Mouse (Mus musculus) testis, postnatal 10 days (tissue): ENCODE results near the gene Dennd4b.
"Not testable (repeated sequence)": the region's sequence is repeated elsewhere in the genome, so short reads cannot be mapped to it uniquely, and the experiment has no call there.

ENCODE experiments used
- DNase-seq: peaks from one replicate; pipeline ENCODE4 v3.0.0; 2021; ENCODE audit warnings: low spot score

Gene Dennd4b

DNA sequence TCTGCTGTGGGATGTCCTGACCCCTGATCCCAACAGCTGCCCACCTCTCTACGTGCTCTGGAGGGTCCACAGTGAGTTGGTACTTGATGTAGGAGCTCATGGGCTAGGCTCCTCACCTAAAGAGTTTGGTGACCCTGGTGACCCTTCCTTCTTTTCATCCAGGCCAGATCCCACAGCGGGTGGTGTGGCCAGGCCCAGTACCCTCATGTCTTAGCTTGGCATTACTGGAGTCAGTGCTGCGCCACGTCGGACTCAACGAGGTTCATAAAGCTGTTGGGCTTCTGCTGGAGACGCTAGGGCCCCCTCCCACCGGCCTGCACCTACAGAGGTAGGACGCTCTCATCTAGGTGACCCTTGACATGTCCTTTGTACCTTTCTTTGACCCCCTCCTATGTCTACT lies 14.2 kb downstream of the Dennd4b start:
- no peak for DNase-seq

DNA sequence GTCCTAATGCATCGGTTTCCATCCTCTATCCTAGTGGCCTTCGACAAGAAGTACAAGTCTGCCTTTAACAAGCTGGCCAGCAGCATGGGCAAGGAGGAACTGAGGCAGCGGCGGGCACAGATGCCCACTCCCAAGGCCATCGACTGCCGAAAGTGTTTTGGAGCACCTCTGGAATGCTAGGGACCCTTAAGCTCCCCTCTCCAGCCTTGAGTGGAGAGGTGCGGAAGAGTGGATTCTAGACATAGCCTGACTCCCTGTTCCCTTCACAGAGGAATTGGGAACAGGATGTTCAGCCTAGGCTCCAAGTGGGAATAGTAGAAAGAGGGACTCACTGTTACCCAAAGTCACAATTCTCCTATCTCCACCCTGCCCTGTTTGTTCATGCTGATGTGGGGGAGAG lies 14.8 kb downstream of the Dennd4b start:
- no peak for DNase-seq

DNA sequence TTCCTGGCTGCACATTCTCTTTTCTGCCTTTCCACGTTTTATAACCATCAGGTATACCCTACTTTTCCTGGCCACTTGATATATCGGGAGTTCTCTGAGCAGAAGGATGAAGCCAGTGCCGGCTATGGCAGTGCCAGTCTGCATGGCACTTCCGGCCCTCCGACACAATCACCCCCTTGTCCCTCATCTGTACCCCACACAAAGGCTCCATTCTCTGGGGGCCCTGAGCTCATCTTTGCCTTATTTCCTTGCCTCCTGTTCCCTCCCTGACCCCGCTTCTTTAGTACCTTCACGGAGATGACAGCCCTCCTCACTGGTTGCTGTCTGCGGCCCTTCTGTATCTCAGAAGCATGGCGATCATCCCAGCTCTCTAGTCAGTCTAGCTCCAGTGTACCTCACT lies 15.7 kb downstream of the Dennd4b start:
- DNase-seq: no peak

DNA sequence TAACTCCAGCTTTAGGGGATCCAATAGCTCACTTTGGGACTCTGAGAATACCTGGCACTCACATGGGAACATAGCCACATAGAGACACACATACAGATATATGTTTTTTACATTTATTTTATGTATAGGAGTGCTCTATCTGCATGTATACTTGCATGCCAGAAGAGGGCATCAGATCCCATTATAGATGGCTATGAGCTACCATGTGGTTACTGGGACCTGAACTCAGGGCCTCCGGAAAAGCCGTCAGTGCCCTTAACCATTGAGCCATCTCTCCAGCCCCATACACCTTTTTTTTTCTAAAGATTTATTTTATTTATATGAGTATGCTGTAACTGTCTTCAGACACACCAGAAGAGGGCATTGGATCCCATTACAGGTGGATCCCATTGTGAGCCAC lies 19.2 kb downstream of the Dennd4b start:
- DNase-seq: no peak

DNA sequence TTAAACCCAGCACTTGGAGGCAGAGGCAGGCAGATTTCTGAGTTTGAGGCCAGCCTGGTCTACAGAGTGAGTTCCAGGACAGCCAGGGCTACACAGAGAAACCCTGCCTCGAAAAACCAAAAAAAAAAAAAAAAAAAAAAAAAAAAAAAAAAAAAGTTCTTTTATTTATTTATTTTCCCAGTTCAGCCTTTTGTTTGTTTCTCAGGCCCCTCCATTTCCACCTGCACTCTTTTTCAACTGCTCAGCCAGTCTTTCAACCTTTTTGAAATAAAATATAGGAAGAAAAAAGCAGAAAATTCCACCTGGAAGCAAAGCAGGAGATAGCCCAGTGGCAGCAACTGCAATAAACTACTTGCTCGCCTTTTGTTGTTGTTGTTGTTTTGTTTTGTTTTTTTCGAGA lies 24.4 kb downstream of the Dennd4b start:
- DNase-seq: not testable (repeated sequence)

DNA sequence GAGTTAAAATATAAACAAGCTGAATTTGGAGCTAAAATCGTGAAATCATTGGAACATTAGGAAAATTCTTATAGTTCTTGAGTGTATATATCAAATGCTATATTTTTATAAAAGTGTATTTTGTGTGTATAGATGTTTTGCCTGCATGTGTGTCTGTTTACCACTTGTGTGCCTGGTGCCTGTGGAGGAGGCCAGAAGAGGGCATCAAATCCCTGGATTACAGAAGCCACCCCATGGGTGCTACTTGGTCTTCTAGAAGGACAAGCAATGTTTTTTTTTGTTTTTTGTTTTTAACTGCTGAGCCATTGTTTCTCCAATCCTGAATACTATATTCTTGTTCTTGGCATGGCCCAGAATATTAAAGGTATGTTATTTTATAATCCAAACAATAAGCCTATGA lies 25.6 kb downstream of the Dennd4b start:
- DNase-seq: no peak

DNA sequence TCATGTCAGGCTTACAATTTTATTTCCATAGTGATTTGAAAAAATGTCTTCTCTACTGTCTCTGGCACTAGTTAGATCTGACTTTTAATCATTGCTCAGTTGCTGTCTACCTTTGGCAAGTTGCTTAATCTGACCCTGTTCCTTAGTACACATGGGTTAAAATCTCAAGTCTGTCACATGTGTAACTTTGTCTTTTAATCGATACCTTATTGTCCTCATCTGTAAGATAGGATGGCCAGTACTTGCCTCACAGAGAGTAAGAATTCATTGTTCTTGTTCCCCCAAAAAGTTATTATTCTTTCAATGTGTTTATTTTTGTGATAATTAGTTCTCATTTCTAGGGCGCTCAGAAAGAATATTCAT lies 27.0 kb downstream of the Dennd4b start:
- DNase-seq: no peak

DNA sequence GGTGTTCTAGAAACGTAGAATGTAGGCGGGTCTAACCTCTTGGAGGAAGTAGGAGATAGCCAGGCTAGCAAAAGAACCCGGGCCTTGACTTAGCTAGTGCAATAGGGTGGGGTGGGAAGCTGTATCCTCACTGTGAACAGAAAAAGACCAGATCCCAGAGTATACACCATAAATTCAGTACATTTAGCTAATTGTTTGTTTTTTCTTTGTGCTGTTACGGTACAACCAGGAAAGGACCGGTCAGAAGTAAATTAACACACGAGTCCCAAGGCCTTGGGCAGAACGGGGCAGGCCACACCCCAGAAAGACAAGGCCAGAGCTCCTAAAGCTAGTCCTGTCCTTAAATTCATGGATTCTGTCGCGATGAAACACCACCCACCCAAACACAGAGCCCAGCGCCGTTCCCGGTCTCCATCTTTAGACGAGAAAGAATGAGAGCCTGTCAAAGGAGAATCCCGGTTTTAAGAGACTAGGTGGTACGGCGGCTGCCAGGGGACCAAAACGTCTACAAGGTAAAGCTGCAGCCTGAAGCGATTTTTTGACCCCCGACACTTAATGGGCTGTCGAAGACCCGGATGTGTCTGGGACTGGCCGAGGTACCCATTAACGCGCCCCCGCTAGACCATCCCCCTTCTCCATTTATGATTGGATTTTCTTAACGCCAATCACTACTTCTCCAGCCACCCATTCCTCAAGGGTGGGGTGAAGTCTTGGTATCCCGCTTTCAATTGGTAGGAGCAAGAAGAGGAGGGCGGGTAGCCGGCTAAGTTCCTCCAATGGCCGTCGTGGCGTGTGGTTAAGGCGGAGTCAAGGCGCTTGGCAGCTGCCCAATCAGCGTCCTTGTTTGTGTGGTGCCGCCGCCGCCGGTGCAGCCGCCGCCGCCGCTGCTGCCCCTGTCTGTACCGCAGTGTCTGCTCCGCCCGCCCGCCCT lies 27.6 kb downstream of the Dennd4b start, which contains the start of gene Gatad2b:
Gatad2b (plus strand) TSS at position 834 of the 931 bp plus-strand sequence.
- peak; percentile 98 for DNase-seq

DNA sequence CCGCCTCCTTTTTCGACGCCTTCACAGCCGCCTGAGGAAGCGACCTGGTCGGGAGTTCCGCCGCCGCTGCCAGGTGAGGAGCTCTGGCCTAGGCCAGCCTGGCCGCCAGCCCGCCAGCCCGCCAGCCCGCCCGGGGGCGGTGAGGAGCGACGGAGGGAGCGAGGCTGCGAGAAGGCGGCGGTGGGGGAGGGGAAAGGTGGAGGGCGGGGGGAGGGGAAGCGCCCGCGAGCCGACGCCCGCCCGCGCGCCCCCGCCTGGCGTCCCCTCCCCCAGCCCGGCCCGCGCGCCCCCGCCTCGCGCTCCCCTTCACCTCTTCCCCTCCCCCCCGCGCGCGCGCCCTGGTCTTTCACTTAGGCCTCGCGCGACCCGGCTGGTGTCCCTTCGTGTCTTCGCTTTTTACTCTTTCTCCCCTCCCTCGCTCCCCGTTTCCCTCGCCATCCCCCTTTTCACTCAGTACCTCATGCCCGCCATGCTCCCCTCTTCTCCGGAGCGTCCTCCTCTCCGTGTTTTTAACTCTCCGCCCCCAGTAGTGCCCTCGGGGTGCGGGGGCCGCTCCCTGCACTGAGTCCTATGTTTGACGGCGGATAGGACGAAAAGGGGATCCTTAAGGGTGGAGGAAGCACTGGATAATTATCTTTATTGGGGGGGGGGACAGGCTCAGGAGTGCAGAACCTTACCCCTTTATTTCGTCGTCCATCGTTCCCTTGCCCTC lies 28.5 kb downstream of the Dennd4b start:
- DNase-seq: peak; percentile 92

DNA sequence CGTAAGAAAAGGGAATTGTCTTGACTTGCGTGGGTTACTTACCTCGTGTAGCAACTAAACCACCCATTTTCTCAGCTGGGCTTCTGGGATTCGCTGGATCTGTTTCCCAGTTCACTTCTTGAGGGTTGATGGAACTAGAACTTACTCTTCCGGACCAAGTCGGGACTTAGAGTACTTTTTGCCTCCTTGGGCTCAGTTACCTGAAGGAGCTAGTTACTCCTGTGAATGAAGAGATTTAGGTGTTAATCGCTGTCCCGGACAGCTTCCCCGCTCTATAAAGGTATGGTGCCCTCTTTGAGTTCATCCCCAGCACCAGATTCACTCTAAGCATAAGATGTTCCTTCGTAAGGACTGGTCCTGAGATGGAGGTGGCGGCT lies 29.1 kb downstream of the Dennd4b start:
- DNase-seq: no peak

DNA sequence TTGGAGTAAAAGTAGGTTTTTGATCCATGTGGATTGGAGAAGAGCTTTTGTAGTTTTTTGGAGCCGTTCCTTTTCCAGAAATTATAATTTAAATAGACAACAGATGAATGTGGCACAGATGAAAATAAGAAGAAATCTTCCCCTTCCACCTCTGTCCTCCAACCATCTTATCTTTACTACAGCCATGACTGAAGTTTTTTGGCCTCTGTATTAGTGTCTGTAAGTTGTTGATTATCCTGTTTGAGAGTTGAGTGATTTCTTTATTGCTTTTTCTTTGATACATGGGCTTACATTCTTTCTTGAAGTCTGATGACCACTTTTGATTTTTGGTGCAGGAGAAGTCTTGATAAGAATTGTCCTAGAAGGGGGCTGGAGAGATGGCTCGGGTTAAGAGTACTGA lies 29.7 kb downstream of the Dennd4b start:
- DNase-seq: no peak

DNA sequence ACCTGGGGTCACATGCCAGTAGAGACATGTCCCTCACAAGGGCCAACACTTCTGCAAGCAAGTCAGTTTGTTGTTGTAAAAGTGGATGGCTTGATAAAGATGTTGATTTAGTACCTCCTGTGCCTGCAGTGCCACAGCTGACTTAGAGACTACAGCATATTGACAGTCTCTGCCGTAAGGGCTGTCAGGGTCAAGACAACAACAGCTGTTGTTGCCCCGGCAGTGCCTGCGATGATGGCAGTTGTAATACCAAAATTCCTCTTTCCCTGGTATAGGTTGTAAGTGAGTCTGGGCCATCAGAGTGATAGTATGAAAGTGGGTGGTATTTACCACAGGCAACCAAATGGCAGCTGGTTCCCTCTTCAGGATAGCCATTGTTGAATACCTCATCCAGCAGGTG lies 40.8 kb downstream of the Dennd4b start:
- DNase-seq: no peak

DNA sequence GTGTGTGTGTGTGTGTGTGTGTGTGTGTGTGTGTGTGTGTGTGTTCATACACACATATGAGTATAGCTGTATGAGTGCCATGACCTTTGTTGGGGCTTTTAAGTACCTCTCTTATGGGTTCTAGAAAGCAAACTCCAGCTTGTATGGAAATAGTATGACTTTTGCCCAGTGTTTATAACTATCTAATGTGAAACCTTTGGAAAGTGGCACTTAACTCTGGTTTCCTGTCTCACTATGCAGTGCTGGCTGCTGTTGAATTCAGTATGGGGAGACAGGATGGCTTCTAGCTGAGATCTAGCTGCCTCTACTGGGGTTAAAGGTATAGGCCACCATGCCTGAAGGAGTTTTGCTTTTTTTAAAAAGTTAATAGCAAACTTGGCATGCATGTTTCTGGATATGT lies 44.6 kb downstream of the Dennd4b start:
- DNase-seq: no peak

DNA sequence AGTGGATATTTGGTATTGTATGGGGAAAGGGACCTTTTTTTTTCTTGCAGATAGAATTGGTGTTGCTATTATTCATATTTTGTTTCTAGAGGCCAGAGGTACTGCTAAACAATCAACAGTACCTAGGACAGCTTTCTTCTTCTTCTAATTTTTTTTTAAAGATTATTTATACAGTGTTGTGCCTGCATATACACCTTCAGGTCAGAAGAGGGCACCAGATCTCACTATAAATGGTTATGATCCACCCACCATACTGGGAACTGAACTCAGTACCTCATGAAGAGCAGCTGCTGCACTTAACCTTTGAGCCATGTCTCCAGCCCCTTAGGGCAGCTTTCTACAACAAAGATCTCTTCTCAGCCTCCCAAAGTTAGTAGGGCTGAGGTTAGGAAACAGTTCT lies 48.4 kb downstream of the Dennd4b start:
- no peak for DNase-seq

DNA sequence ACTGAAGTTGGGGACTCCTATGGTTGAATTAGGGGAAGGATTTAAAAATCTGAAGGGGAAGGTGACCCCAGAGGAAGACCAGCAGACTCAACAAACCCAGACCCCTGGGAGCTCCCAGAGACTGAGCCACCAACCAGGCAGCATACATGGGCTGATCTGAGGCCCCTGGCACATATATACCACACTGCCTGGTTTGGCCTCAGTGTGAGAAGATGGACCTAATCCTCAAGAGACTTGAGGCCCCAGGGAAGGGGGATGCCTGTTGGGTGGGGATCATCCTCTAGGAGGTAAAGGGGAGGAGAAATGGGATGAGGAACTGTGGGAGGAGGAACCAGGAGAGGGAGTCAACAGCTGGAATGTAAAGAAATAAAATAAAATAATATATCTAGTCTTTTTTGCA lies 49.3 kb downstream of the Dennd4b start:
- no peak for DNase-seq

DNA sequence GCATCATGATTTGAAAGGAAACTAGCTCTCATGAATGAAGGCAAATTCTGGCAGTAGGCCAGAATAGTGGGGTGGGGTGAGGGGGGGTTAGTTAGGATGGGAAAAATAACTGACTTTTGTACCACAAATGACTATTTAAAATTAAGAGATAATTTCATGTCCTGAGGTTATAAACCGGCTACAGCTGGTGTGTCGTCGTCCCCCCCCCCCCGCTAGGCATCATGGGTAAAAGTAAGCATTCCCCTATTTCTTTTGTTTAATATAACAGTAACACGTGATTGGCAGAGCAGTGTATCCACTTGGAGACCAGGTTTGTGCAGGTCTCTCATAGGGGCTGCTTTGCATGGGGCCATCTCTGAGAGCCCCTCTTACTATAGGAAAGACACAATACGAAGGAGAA lies 57.3 kb downstream of the Dennd4b start:
- no peak for DNase-seq

DNA sequence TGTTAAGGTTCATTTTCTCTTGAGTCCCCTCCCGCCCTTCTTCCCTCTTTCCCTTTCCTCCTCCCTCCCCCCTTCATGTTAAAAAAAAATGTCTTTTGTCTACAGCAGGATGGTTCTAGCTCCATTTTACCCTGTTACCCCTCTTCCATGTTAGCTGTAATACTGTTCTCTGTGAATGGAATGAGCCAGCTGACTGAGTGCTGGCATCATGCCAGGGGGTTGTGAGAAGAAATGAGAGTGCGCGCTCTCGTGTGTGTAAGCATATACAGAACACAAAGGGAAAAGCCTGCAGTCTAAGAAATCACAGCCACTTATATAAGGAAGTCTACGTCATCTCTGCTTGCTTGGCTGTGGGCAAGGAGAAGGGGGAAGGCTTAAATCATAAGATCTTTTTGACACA lies 58.1 kb downstream of the Dennd4b start:
- peak; percentile 76 for DNase-seq
